Mouse (Mus musculus): ENCODE data around the gene Ppdpf. TPM values are rescaled to one million over a fixed set of nuclear protein-coding genes. Genes with fewer than 3 reads are reported as not detected.

Gene Ppdpf
- polyA plus RNA-seq, 1 experiment from 2014 or later: 303 TPM

DNA sequence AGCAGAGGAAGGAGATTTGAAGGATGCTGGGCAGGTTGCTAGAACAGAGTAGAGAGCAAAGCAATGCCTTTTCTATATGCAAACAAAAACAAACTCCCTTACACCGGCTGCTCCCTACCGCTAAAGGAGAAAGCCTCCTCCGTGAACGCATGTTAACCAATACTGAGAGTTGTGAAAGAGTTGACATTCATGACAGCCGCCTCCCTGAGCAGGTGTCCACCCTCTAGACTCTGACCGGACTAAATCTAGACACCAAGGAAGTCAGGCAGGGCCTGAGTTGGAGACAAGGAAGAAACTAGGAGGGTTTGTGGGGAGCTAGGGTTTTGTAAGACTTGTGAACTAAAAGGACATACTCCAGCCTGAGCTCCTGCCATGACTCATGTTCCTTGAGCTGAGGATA lies 15.8 kb downstream of the Ppdpf start:
- H3K27me3 ChIP-seq (ENCODE audit: control insufficient read depth, insufficient read depth, low read depth, low read length): no peaks in the 10 kb centered on the region
- 71% methylated on average over 6 of the region's 6 CpGs for WGBS
- no peak overlapping the region for H3K4me3 ChIP-seq (ENCODE audit: low read length)
- no peaks in the 10 kb centered on the region for H3K9me3 ChIP-seq (ENCODE audit: control insufficient read depth, low read length)
- no peaks in the 10 kb centered on the region for H3K36me3 ChIP-seq (ENCODE audit: control insufficient read depth, insufficient read depth, low read length)
- no peak for ATAC-seq (ENCODE audit: low read depth)
- H3K9ac ChIP-seq (ENCODE audit: low read length): no peak overlapping the region
- no peak overlapping the region for H3K4me2 ChIP-seq (ENCODE audit: low read depth, low read length)
- no peaks in the 10 kb centered on the region for H3K4me1 ChIP-seq (replicated peaks; ENCODE audit: control insufficient read depth, insufficient read depth, low read length)
- H3K27ac ChIP-seq (ENCODE audit: low read length): no peak overlapping the region

DNA sequence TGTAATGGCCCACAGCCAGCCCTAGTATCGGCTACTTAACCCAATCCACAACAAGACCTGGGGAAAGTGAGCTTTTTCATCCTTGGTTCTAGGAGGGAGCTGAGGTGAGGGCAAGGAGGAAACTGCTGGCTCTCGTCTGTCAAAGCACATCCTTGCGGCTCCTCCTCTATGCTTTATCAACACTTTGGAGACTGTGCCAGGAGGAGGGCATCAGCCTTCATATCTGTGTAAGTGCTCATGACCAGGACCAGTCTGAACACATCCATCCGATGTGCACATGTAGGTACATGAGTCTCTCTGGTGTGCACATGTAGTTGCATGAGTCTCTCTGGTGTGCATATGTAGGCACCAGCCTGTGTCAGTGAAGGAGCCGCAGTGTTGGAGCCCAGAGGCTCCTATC lies 18.6 kb downstream of the Ppdpf start:
- WGBS: 78% methylated on average over 5 of the region's 5 CpGs
- Histone ChIP-seq H3K4me2 (ENCODE audit: low read depth, low read length) (no peak overlapping the region), H3K27ac (ENCODE audit: low read length) (no peak overlapping the region), H3K27me3 (ENCODE audit: control insufficient read depth, insufficient read depth, low read depth, low read length) (no peaks in the 10 kb centered on the region), H3K4me3 (ENCODE audit: low read length) (no peak overlapping the region), H3K36me3 (ENCODE audit: control insufficient read depth, insufficient read depth, low read length) (no peaks in the 10 kb centered on the region), H3K4me1 (replicated peaks; ENCODE audit: control insufficient read depth, insufficient read depth, low read length) (no peaks in the 10 kb centered on the region), H3K9ac (ENCODE audit: low read length) (no peak overlapping the region), H3K9me3 (ENCODE audit: control insufficient read depth, low read length) (no peaks in the 10 kb centered on the region)
- no peak for ATAC-seq (ENCODE audit: low read depth)

DNA sequence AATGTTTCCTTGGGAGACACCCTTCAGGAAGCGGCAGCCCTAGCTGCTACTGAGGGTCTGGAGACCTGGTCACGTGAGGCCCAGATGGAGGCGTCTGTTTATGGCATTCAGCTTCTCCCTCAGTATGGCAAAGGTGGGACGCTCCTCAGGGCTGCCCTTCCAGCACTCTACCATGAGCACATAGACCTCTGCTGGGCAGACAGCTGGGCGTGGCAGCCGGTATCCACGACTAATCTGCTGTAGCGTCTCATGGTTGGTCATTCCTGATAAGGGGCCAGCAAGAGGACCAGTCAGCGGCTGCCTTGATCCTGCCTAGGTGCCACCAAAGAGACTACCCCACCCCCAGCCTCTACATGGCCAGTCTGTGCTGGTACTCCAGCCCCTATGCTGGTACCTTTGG lies 19.1 kb downstream of the Ppdpf start:
- 61% methylated on average over 9 of the region's 9 CpGs for WGBS
- no peaks in the 10 kb centered on the region for H3K27me3 ChIP-seq (ENCODE audit: control insufficient read depth, insufficient read depth, low read depth, low read length)
- H3K27ac ChIP-seq (ENCODE audit: low read length): no peak overlapping the region
- no peaks in the 10 kb centered on the region for H3K36me3 ChIP-seq (ENCODE audit: control insufficient read depth, insufficient read depth, low read length)
- H3K9ac ChIP-seq (ENCODE audit: low read length): no peak overlapping the region
- no peaks in the 10 kb centered on the region for H3K9me3 ChIP-seq (ENCODE audit: control insufficient read depth, low read length)
- no peak overlapping the region for H3K4me3 ChIP-seq (ENCODE audit: low read length)
- ATAC-seq (ENCODE audit: low read depth): no peak
- no peak overlapping the region for H3K4me2 ChIP-seq (ENCODE audit: low read depth, low read length)
- no peaks in the 10 kb centered on the region for H3K4me1 ChIP-seq (replicated peaks; ENCODE audit: control insufficient read depth, insufficient read depth, low read length)

DNA sequence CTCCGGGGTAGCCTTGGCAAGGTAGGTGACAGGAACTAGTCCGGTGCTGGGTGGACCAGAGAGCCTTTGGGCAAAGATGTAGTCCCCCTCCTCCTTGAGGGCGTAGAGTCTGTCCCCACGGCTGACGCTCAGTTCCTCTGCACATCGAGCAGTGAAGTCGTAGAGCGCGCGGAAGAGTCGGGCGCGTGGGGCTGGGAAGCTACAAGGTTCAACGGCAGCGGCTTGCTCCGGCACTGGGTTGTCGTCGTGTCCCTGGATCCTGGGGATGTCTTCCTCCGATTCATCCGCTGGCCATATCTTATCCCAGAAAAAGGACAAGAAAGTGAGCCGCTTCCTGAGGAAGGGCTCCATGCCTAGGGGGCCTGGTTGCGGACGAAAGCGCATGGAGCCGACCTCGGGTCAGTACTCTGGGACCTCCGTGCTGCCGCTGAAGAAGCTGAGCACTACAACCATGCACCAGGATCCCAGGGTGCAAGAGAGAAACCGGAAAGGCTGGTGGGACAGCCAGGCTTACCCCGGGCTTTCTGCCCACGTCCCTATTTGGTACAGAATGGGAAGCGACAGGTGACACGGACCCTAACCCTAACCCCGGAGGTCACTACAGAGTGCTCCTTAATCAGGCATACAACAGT lies 25.5 kb downstream of the Ppdpf start:
- Histone ChIP-seq H3K9me3 (ENCODE audit: control insufficient read depth, low read length) (no peaks in the 10 kb centered on the region), H3K36me3 (ENCODE audit: control insufficient read depth, insufficient read depth, low read length) (no peaks in the 10 kb centered on the region), H3K27ac (ENCODE audit: low read length) (no peak overlapping the region), H3K9ac (ENCODE audit: low read length) (peak overlapping the region; percentile 60), H3K4me3 (ENCODE audit: low read length) (peak overlapping the region; percentile 39), H3K4me2 (ENCODE audit: low read depth, low read length) (peak overlapping the region; percentile 69), H3K4me1 (replicated peaks; ENCODE audit: control insufficient read depth, insufficient read depth, low read length) (peaks cover 12% of the 10 kb centered on the region; the same call in 1 of the 2 replicates), H3K27me3 (ENCODE audit: control insufficient read depth, insufficient read depth, low read depth, low read length) (peaks cover 26% of the 10 kb centered on the region)
- 3% methylated on average over 34 of the region's 34 CpGs for WGBS
- peak; percentile 41; the same call in 1 of the 2 replicates for ATAC-seq (ENCODE audit: low read depth)

DNA sequence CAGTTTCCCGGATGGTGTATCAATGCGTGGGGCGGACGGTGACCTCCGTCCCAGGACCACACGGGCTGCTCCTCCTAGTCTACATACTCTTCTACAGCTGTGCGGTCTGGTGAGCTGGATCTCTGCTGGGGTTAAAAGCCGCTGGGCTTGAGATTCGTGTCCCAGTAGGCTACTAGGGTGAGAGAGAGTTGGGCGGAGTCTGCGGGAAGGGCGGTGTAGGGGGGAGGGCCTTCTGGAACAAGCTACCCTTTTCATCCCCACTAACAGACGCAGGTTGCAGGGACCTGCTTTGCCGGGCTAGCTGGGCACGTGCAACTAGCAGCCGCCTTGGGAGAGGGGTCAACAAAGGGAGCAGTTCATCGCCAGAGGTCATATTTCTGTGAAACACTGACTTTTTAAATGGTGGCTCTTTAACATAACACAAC lies 26.0 kb downstream of the Ppdpf start, which contains the start of gene Srms:
TSS of gene Srms (minus strand) at position 165 of the 425 bp plus-strand sequence.
- H3K9ac ChIP-seq (ENCODE audit: low read length): peak within 1 kb of the TSS; percentile 60

DNA sequence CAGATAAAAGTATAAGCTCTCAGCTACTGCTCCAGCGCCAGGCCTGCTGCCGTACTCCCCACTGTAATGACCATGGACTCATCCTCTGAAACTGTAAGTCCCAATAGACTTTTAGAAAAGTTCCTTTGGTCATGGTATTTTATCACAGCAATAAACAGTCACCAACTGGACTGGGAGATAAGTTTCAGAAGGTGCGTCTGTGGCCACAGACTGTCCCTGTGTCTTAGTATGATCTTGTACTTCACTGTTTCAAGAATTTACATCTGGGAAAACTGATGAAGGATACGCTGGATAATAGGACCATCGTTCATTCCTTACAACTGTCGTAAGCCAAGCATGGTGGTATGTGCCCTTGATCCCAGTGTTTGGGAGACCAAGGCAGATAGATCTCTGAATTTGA lies 29.0 kb downstream of the Ppdpf start:
- Histone ChIP-seq H3K9ac (ENCODE audit: low read length) (no peak overlapping the region), H3K4me2 (ENCODE audit: low read depth, low read length) (no peak overlapping the region), H3K27ac (ENCODE audit: low read length) (no peak overlapping the region), H3K4me3 (ENCODE audit: low read length) (no peak overlapping the region), H3K9me3 (ENCODE audit: control insufficient read depth, low read length) (no peaks in the 10 kb centered on the region), H3K4me1 (replicated peaks; ENCODE audit: control insufficient read depth, insufficient read depth, low read length) (peaks cover 28% of the 10 kb centered on the region), H3K27me3 (ENCODE audit: control insufficient read depth, insufficient read depth, low read depth, low read length) (peaks cover 26% of the 10 kb centered on the region), H3K36me3 (ENCODE audit: control insufficient read depth, insufficient read depth, low read length) (no peaks in the 10 kb centered on the region)
- WGBS: 79% methylated on average over 6 of the region's 6 CpGs
- ATAC-seq (ENCODE audit: low read depth): no peak

More for the DNA sequence above, 26.0 kb downstream of the Ppdpf start, which contains the start of gene Srms:
- Histone ChIP-seq H3K27me3 (ENCODE audit: control insufficient read depth, insufficient read depth, low read depth, low read length) (peaks cover 26% of the 10 kb centered on the region), H3K9me3 (ENCODE audit: control insufficient read depth, low read length) (no peaks in the 10 kb centered on the region), H3K4me2 (ENCODE audit: low read depth, low read length) (peak within 1 kb of the TSS; percentile 69), H3K36me3 (ENCODE audit: control insufficient read depth, insufficient read depth, low read length) (no peaks in the 10 kb centered on the region), H3K4me3 (ENCODE audit: low read length) (peak within 1 kb of the TSS; percentile 39), H3K4me1 (replicated peaks; ENCODE audit: control insufficient read depth, insufficient read depth, low read length) (peaks cover 12% of the 10 kb centered on the region; the same call in 1 of the 2 replicates), H3K27ac (ENCODE audit: low read length) (no peak within 1 kb of the TSS)
- WGBS: under 1% methylated on average over 17 of the region's 17 CpGs
- ATAC-seq (ENCODE audit: low read depth): peak; percentile 79

DNA sequence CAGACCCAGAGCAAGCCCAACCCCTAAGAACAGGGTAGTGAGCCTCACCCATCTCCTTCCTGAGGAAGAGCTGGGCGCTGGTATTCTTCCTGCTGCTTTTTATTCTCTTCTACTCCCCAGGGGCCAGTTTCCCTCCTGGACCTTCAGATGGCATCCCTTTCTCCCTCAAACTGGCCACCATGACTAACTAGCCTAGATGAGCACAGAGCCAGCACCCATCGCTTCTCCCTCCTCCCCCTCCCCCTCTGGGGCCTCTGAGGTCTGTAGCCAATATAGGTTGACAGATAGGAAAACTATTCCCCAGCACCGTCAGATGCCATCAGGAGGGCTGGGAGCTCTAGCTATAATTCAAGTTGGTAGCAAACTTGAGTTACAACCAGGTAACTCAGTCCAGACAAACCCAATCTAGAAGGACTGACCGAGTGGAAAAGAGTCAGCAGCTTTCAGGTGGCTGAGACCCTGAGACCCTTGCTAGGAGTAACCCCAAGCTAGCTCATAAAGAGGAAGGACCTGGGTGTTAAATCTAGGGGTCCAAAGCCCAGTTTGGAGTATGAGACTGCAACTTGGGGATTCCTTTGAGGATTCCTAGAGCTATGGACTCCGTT lies 31.9 kb downstream of the Ppdpf start:
- 45% methylated on average over 5 of the region's 5 CpGs for WGBS
- H3K4me3 ChIP-seq (ENCODE audit: low read length): no peak overlapping the region; the same call in 1 of the 2 replicates

DNA sequence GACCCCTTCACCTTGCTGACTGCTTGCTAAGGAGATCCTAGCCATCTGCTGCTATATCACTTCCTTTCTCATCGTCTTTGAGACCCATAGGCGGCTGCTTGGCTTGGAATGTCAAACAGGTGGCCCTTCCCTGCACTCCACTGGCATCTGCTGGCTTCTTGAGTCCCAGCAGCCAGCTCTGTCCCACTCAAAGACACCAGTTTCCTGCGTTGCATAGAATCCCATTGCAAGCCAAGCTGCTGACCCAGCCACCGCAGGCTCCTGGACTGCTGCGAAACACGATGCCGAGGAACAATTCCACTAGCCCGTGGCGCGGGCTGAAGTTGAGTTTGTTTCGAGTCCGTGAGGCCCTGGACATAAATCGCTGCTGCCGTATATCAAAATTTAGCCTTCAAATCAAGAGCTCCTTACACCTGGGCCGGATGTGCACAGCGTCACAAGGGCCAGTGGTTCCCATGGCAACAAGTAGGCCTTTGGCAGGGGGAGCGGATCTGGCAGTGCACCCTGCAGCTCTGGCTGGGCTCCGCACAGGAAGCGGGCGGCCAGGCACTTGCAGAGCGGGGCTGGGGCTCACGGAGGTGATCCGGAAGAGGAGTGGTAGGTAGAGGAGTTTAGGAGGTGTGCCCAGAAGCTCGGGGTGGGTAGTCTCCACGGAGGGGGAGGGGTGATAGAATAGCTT lies 32.6 kb downstream of the Ppdpf start, which contains the start of gene Fndc11:
TSS of gene Fndc11 (plus strand) at position 476 of the 679 bp plus-strand sequence.
- Histone ChIP-seq H3K27me3 (ENCODE audit: control insufficient read depth, insufficient read depth, low read depth, low read length) (no peaks in the 10 kb centered on the region), H3K9ac (ENCODE audit: low read length) (peak within 1 kb of the TSS; percentile 51)
- ATAC-seq (ENCODE audit: low read depth): peak; percentile 98

More for the DNA sequence above, 31.9 kb downstream of the Ppdpf start:
- ATAC-seq (ENCODE audit: low read depth): no peak
- Histone ChIP-seq H3K27me3 (ENCODE audit: control insufficient read depth, insufficient read depth, low read depth, low read length) (peaks cover under 1% of the 10 kb centered on the region; the same call in 1 of the 2 replicates), H3K36me3 (ENCODE audit: control insufficient read depth, insufficient read depth, low read length) (no peaks in the 10 kb centered on the region), H3K27ac (ENCODE audit: low read length) (peak overlapping the region; percentile 98), H3K9me3 (ENCODE audit: control insufficient read depth, low read length) (no peaks in the 10 kb centered on the region), H3K4me1 (replicated peaks; ENCODE audit: control insufficient read depth, insufficient read depth, low read length) (peaks cover 17% of the 10 kb centered on the region), H3K9ac (ENCODE audit: low read length) (peak overlapping the region; percentile 51), H3K4me2 (ENCODE audit: low read depth, low read length) (peak overlapping the region; percentile 65)

DNA sequence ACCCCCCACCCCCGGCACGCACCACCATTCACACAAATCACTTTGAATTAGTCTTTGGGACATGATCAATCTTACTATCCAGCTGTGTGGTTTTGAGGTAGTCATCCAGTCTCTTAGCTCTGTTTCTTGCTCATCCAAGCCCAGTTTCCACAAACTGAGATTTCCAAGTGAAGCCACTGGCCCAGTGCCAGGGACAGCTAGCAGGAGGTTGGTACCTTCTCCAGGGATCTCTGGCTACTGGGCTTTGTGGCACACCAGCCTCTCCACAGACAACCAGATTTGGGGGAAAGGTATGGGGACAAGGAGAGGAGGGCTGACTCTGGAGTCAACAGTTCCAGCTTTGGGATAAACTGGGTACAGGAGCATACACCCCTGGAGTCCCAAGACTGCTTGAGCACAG lies 33.3 kb downstream of the Ppdpf start:
- Histone ChIP-seq H3K4me2 (ENCODE audit: low read depth, low read length) (peak overlapping the region; percentile 65), H3K27ac (ENCODE audit: low read length) (peak overlapping the region; percentile 98), H3K36me3 (ENCODE audit: control insufficient read depth, insufficient read depth, low read length) (no peaks in the 10 kb centered on the region), H3K4me1 (replicated peaks; ENCODE audit: control insufficient read depth, insufficient read depth, low read length) (peaks cover 17% of the 10 kb centered on the region), H3K9me3 (ENCODE audit: control insufficient read depth, low read length) (no peaks in the 10 kb centered on the region), H3K4me3 (ENCODE audit: low read length) (peak overlapping the region; percentile 44), H3K27me3 (ENCODE audit: control insufficient read depth, insufficient read depth, low read depth, low read length) (no peaks in the 10 kb centered on the region), H3K9ac (ENCODE audit: low read length) (peak overlapping the region; percentile 51)
- 0 out of 2 replicates have a peak, but pooled peaks have one; percentile 3 for ATAC-seq (ENCODE audit: low read depth)
- WGBS: 15% methylated on average over 2 of the region's 2 CpGs

More for the DNA sequence above, 32.6 kb downstream of the Ppdpf start, which contains the start of gene Fndc11:
- Histone ChIP-seq H3K36me3 (ENCODE audit: control insufficient read depth, insufficient read depth, low read length) (no peaks in the 10 kb centered on the region), H3K4me3 (ENCODE audit: low read length) (peak within 1 kb of the TSS; percentile 44), H3K27ac (ENCODE audit: low read length) (peak within 1 kb of the TSS; percentile 98), H3K4me1 (replicated peaks; ENCODE audit: control insufficient read depth, insufficient read depth, low read length) (peaks cover 17% of the 10 kb centered on the region), H3K9me3 (ENCODE audit: control insufficient read depth, low read length) (no peaks in the 10 kb centered on the region), H3K4me2 (ENCODE audit: low read depth, low read length) (peak within 1 kb of the TSS; percentile 65)
- WGBS: 1% methylated on average over 25 of the region's 25 CpGs

Measured in lung, embryonic 16.5 days (tissue).